Mouse (Mus musculus): ENCODE data around the gene Chil5. TPM values are rescaled to one million over a fixed set of nuclear protein-coding genes. Genes with fewer than 3 reads are reported as not detected.
A peak's percentile ranks its signal among the peaks of the same experiment; 100 is the strongest.
"Not testable (repeated sequence)": the region's sequence is repeated elsewhere in the genome, so short reads cannot be mapped to it uniquely, and the experiment has no call there.

The Chil5 gene
- polyA plus RNA-seq, 1 experiment from 2014 or later: not detected

DNA sequence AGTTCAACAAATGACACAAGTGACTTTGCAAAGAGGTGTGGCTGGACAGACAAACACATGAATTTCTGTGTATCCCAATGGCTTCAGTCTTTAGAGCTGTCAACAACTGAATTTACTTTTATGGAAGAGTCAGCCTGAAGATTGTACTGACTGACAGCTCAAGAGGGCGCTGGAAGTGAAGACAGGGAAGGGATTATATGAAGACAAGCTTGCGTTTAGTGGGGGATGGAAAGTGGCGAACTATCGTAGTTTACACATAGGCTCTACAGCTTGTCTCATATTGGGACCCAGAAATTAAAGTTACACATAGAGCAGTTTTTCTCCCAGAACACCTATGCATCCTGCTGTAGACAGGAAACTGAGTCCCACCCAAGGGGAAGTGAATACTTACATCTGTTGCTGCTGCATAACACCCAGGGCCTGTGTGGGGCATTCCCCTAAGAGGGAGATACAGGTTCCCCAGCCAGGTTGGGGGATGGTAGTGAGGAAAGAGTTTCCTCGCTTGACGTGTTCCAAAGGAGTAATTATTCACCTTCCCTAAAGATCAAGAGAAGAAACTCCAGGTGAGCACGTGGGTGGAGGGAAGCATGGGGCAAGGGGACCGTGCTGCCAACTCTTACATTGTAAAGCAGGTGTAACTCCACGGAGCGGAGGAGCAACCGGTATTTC lies 31.8 kb downstream of the Chil5 start:
- Histone ChIP-seq H3K4me3 (peak overlapping the region; percentile 26), H3K9me3 (no peaks in the 10 kb centered on the region), H3K4me1 (replicated peaks) (peaks cover 9% of the 10 kb centered on the region), H3K4me2 (peak overlapping the region; percentile 53), H3K9ac (0 out of 2 replicates have a peak overlapping the region, but pooled peaks have one; percentile 46), H3K36me3 (no peaks in the 10 kb centered on the region), H3K27me3 (0 out of 2 replicates have a peak, but pooled peaks cover 3% of the 10 kb centered on the region), H3K27ac (no peak overlapping the region)
- 22% methylated on average over 11 of the region's 11 CpGs for WGBS
- peak; percentile 43; the same call in 1 of the 2 replicates for ATAC-seq (ENCODE audit: low FRiP score)

DNA sequence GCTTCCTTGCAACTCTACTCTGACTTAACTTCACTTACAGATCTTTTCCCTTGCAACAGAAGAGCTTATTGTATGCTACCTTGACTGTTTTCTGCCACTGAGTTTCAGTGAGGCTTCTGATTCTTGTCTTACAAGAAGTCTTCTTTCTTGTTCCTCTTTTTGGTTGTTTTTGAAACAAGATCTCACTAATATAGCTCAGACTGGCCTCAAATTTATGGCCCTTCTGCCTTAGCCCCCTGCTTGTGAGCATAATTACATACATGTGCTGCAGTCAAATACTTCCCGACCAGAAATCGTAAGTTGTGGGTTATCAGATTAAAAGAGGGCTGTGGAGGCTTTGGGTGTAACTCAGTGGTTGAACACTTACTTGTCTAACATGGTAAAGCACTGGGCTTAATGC lies 37.9 kb downstream of the Chil5 start:
- Histone ChIP-seq H3K4me1 (replicated peaks) (no peaks in the 10 kb centered on the region), H3K36me3 (no peaks in the 10 kb centered on the region), H3K27me3 (no peaks in the 10 kb centered on the region), H3K9me3 (no peaks in the 10 kb centered on the region), H3K4me3 (no peak overlapping the region), H3K9ac (no peak overlapping the region), H3K27ac (no peak overlapping the region), H3K4me2 (no peak overlapping the region)
- WGBS: 79% methylated on average over 2 of the region's 2 CpGs
- ATAC-seq (ENCODE audit: low FRiP score): no peak

DNA sequence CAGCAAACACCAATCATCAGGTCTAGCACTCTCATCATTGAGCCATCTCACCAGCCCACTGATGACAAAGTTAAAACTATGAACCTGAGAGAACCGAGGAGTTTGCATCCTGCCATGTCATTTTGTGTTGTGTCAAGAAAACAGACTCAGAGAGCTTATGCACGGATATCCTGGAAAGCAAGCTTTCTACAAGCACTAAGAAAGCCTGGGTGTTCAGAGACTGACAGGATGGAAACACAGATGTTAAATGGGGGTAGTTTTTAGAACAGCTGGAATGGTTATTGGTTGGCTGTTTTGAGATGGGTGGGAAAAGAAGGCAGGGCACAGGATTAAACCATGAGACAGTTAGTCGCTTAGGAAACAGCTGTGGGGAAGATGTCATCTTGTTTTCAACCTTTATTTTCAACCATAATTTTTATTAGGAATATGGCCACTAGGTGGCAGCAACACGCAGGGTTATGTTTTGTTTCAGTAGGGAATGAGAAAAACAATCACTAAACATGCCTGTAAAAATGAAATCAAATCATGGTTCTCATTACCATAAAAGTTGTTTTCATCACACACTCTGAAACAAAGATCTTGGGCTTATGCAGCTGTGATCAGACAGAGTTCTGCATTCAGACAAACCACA lies 40.8 kb downstream of the Chil5 start:
- H3K4me3 ChIP-seq: no peak overlapping the region
- no peak for ATAC-seq (ENCODE audit: low FRiP score)
- no peak overlapping the region for H3K4me2 ChIP-seq
- H3K36me3 ChIP-seq: no peaks in the 10 kb centered on the region
- no peaks in the 10 kb centered on the region for H3K9me3 ChIP-seq
- 35% methylated on average over 4 of the region's 4 CpGs for WGBS
- no peak overlapping the region for H3K27ac ChIP-seq
- no peaks in the 10 kb centered on the region for H3K27me3 ChIP-seq
- no peak overlapping the region for H3K9ac ChIP-seq
- H3K4me1 ChIP-seq (replicated peaks): no peaks in the 10 kb centered on the region

DNA sequence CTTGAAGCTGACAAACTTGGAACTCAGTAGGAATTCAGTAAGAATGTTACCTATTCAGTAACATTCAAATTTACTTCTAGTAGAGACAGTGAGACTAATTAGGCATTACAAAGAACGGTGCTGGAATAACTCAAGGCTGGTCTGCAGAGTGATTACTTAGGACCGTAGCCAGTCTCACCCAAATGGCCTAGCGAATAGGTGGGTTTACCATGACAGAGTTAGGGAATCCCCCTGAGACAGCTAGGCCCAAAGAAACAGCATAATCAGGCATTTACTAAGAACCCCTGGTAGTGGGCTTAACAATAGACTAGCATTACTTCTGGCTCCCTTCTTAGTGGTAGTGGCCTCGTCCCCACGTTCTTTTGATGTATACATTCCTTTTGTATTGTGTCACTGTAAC lies 43.0 kb downstream of the Chil5 start:
- not testable (repeated sequence) for ATAC-seq (ENCODE audit: low FRiP score); H3K27me3 ChIP-seq; H3K27ac ChIP-seq; H3K9ac ChIP-seq; H3K4me2 ChIP-seq; H3K36me3 ChIP-seq; H3K4me1 ChIP-seq (replicated peaks); H3K4me3 ChIP-seq; H3K9me3 ChIP-seq
- 50% methylated on average over 5 of the region's 5 CpGs for WGBS

DNA sequence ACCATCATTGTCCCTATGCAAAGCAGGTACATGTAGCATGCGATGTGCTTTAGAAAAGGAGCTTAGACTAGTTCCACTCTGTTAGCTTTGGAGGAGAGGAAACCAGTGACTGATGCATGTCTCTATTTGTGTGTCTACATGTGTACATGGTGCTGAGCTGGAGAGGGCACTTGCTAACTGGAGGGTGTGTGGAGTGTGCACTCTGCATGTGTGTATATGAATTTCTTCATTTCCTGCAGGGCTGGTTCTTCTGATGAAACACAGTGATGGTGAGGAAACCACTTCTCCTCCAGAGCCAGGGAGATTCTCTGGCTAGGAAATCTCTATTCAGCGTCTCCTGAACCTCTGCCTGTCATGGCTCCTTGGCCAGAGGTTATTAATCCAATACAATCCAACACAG lies 58.4 kb downstream of the Chil5 start:
- Histone ChIP-seq H3K4me2 (no peak overlapping the region), H3K9me3 (no peaks in the 10 kb centered on the region), H3K27me3 (no peaks in the 10 kb centered on the region), H3K27ac (no peak overlapping the region), H3K4me3 (no peak overlapping the region), H3K4me1 (replicated peaks) (no peaks in the 10 kb centered on the region), H3K9ac (no peak overlapping the region), H3K36me3 (peaks cover 14% of the 10 kb centered on the region)
- ATAC-seq (ENCODE audit: low FRiP score): no peak
- 89% methylated on average over 2 of the region's 2 CpGs for WGBS

DNA sequence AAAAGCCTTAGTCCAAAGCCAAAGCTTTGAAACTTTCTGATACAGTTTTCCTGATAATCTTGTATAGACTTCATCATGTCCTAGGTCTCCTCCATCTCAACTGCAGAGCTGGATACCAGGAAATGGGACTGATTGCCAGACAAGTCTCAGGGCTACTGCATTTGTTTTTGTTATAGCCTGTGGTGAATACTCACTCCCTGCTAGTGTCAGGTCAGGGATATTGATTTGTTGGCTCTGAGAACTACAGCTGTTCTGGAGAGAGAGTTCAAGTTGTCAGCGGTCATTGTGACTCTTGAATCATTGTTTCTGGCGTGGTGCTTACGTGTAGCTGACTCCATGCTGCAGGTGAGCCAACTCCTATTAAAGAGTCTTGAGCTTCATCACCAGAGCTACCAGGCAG lies 59.2 kb downstream of the Chil5 start, which contains the start of gene Ovgp1:
Gene Ovgp1, plus strand, starts transcription at position 301 of the 400 bp plus-strand sequence.
- no peak for ATAC-seq (ENCODE audit: low FRiP score)
- no peaks in the 10 kb centered on the region for H3K9me3 ChIP-seq
- no peak within 1 kb of the TSS for H3K27ac ChIP-seq
- no peak within 1 kb of the TSS for H3K9ac ChIP-seq
- H3K27me3 ChIP-seq: no peaks in the 10 kb centered on the region
- H3K4me1 ChIP-seq (replicated peaks): no peaks in the 10 kb centered on the region
- no peak within 1 kb of the TSS for H3K4me2 ChIP-seq
- peaks cover 21% of the 10 kb centered on the region for H3K36me3 ChIP-seq
- WGBS: 79% methylated on average over 3 of the region's 3 CpGs
- no peak within 1 kb of the TSS for H3K4me3 ChIP-seq

DNA sequence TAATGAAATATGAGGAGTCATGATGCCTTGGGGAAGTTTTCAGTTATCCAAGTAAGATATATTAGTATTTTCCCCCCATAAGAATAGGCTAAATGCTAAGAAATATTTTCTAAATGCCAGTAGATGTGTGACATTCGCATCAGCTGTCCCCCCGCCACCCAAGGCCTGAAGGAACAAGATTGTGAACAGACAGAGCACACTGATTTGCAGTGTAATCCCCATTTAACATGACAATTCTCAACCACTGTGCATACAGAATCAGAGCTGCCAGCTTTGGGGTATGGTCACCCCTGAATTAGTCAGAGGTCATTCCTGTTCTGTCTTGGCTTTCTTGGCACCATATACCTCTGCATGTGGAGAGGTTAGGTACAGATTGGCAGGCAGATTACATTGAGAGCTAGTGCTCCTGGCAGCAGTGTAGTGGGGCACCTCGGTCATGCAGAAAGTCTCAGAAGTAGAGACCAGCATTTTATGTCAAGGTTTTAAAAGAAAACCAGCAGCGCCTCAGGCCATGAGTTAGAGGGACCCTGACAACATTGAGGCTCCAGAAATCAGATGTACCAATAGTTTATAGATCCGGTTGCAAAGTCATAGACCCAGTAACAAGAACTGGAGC lies 60.7 kb downstream of the Chil5 start:
- peaks cover 36% of the 10 kb centered on the region for H3K36me3 ChIP-seq
- H3K4me3 ChIP-seq: no peak overlapping the region
- no peaks in the 10 kb centered on the region for H3K9me3 ChIP-seq
- no peak overlapping the region for H3K27ac ChIP-seq
- H3K27me3 ChIP-seq: no peaks in the 10 kb centered on the region
- 89% methylated on average over 5 of the region's 5 CpGs for WGBS
- no peak overlapping the region for H3K4me2 ChIP-seq
- H3K4me1 ChIP-seq (replicated peaks): no peaks in the 10 kb centered on the region
- no peak for ATAC-seq (ENCODE audit: low FRiP score)
- H3K9ac ChIP-seq: no peak overlapping the region

Other genes starting within 250 kb of the Chil5 start
- gene Rap1a, start 231.5 kb downstream of the Chil5 start, polyA plus RNA-seq (2015; fragmentation: Nextera tagmentation; extraction: Ambion mirVana): 83.1 and 88.1 TPM in 2 replicates
- gene Adora3, start 162.0 kb downstream of the Chil5 start, polyA plus RNA-seq (2015; fragmentation: Nextera tagmentation; extraction: Ambion mirVana): 0.26 and 0.30 TPM in 2 replicates
- gene Tmigd3, start 161.9 kb downstream of the Chil5 start, polyA plus RNA-seq (2015; fragmentation: Nextera tagmentation; extraction: Ambion mirVana): not detected in 2 replicates
- gene I830077J02Rik, start 100.2 kb downstream of the Chil5 start, polyA plus RNA-seq (2015; fragmentation: Nextera tagmentation; extraction: Ambion mirVana): 0.25 and 1.1 TPM in 2 replicates
- gene Wdr77, start 73.4 kb downstream of the Chil5 start, polyA plus RNA-seq (2015; fragmentation: Nextera tagmentation; extraction: Ambion mirVana): 91.6 and 99.4 TPM in 2 replicates
- 538 and 544 TPM in 2 replicates for gene Atp5f1, start 72.7 kb downstream of the Chil5 start, polyA plus RNA-seq (2015; fragmentation: Nextera tagmentation; extraction: Ambion mirVana)
- gene Ovgp1, start 59.1 kb downstream of the Chil5 start, polyA plus RNA-seq (2015; fragmentation: Nextera tagmentation; extraction: Ambion mirVana): 4.6 and 4.7 TPM in 2 replicates
- gene Pifo, start 18.2 kb downstream of the Chil5 start, polyA plus RNA-seq (2015; fragmentation: Nextera tagmentation; extraction: Ambion mirVana): 5.3 and 10.0 TPM in 2 replicates
- gene Chia1, start 80.4 kb upstream of the Chil5 start, polyA plus RNA-seq (2015; fragmentation: Nextera tagmentation; extraction: Ambion mirVana): 0.60 and 1.4 TPM in 2 replicates
- not detected in 2 replicates for gene Chil3, start 134.8 kb upstream of the Chil5 start, polyA plus RNA-seq (2015; fragmentation: Nextera tagmentation; extraction: Ambion mirVana)
- not detected in 2 replicates for gene Chil4, start 186.7 kb upstream of the Chil5 start, polyA plus RNA-seq (2015; fragmentation: Nextera tagmentation; extraction: Ambion mirVana)